Mouse (Mus musculus): ENCODE data around the gene Mrpl48.
"Not testable (repeated sequence)": the region's sequence is repeated elsewhere in the genome, so short reads cannot be mapped to it uniquely, and the experiment has no call there.

Gene Mrpl48

DNA sequence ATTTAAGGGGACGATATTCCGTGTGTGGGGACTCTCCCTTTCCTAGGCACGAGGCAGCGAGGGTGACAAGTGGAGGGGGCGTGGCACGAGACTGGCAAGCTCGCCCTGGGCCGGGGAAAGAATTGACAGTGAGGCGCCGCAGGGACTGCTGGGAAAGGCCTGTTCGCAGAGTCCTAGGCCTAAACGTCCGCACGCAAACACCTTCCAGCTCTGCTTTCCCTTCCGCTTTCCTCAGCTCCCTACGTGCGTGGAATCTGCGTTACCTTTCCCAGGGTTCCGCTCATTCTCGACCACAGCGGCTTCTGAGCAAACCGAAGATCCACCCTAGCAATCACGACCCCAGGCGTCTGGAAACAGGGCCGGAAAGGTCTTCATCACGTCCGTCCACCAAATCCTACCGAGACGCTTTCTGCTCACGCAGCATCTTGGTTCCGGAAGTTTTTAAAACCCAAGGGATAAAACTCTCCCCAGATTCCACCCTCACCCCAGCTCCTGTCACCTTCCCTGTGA is 25.3 kb downstream of the Mrpl48 start:
- peak; percentile 87 for DNase-seq

DNA sequence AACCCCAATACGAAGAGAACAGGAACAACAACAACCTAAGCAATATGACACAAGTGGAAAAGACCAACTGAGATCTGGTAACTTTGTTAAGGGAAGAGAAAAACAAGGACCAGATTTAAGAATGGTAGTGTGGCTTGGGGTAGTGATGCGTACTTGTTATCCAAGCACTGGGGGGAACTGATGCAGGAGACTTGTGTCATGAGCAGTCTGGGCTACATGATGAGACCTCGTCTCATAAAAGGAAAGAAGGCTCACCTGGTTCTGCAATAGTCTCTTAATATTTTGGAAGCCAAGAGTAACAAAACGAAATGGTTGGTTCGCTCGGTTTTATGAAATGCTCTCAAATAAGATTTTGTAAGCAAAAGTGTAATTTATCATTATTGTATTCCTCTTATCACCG is 25.9 kb downstream of the Mrpl48 start:
- DNase-seq, result no peak

GRCm38 (mm10) chr7:100578794-100579193 is 29.3 kb downstream of the Mrpl48 start:
- no peak for DNase-seq

DNA sequence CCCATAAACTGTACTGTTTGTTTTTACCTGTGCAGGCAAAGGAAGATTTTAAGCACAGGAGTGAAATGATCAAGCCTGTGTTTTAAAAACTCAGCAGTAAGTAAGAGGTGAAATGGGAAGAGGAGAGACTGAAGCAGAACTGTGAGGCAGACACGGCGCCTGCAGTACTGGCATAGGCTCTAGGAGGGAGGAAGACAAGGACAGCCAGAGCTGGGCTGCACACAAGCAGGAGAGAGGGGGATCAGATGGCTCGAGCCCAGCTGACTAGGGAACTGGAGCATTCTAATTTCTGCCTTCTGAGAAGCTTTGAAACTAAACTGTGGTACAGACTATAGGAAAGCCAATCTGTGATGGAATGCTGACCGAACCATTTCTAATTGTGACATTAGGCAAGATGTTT is 35.4 kb downstream of the Mrpl48 start:
- DNase-seq, result no peak

DNA sequence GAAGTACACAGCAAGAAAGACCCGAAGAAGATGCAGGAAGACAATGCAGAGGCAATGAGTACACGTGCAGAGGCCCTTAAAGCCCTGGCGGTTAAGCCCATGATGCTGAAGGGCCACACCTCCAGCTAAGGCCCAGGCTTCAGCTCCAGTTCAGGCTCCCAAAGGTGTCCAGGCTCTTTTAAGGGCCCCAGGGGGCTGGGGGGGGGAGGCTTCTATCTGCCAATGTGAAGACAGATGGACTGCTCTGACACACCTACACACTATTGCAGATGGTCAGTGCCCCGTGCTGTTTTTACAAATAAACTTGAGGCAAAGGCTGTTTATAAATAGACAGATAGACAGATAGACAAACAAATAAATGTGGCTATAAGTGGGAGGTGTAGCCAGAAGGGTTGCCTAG is 36.0 kb downstream of the Mrpl48 start:
- DNase-seq, result no peak

DNA sequence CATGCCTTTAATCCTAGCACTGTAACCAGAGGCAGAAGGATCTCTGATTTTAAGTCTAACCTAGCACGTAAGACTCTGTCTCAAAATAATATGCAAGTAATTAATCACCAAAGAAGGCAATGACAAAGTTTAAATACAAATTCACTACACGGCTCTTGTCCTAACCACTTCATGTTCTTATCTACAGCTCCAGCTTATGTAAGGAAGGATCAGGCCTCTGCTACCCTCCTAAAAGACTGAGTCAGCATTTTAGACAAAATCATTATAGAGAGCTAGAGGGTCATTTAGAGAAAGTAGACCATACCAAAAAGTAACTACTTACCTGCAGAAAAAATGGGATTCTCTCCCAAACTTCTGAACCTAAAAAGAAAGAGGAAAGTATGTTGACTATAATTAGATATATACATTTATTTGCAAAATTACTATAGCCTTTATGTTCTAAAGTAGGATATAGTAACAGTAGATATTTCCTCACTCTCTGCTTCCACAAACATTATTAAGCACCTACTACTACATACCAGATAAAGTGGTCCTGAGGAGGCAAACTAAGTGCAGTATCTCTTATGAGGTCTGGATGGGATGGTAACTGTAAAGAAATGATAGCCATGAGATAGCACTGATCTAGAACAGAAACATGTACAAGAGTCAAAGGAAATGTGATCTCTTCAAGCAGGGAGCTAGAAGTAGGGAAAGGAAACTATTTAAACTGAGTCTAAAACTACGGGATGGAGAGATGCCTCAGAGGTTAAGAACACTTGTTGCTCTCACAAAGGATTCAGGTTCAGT is 37.0 kb downstream of the Mrpl48 start:
- DNase-seq, result no peak

GRCm38 (mm10) chr7:100569907-100570306 is 38.2 kb downstream of the Mrpl48 start:
- no peak for DNase-seq

DNA sequence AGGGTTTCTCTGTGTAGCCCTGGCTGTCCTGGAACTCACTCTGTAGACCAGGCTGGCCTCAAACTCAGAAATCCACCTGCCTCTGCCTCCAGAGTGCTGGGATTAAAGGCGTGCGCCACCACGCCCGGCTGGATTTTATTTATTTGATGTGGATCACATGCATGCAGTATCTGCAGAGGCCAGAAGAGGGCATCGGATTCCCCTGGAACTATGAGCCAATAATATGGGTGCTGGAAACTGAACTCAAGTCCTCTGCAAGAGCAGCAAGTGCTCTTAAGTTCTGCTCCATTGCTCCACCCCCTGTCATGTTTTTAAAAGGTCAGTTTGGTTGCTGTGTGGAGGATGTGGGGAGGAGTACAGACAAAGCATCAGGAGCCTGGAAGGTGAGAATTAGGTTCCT is 40.9 kb downstream of the Mrpl48 start:
- DNase-seq, result not testable (repeated sequence)

GRCm38 (mm10) chr7:100561861-100562587 is 46.1 kb downstream of the Mrpl48 start:
- DNase-seq, result no peak

DNA sequence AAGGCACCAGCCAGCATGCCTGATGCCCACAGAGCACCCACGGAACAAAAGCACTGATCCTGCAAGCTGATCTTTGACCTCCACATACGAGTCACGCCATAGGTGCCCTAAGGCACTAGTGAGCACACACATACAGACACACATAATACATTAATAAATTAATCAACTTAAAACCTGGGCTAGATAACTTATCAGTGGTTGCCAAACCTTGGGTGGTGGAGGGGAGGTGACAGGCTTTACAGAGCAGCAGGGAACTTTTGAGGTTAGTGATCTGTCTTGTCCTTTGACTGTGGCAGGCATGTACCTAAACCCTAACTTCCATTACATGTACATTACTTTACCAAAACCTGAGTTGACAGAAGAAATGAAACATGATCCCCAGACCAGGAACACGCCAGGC is 48.8 kb downstream of the Mrpl48 start:
- DNase-seq, result no peak

- DNase-seq, result no peak
Observed at GRCm38 (mm10) chr7:100557241-100557640, 50.9 kb downstream of the Mrpl48 start.

DNA sequence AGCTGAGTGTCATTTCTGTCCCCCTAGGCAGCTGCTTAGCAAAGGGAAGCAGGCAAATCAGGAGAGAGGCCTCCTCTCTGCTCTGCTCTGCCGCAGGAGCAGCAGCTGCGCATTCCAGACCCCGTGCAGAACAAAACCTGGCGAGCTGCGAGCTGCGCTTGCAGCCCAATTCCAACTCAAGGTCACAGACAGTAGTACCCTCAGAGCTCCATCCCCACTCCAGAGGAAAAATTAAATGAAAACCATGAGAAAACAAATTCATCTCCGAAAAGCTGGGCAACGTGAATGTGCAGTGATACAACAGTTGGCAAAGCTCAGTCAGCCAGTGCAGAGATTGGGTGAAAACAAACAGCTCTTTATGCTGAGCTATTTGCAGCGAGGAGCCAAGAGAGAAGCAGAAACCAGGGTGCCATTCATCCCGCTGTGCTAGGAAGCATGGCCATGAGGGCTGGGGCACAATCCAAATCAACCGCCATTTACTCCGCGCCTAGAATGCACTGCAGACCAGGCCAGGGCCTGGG is 52.6 kb downstream of the Mrpl48 start:
- DNase-seq, result peak; percentile 46

DNA sequence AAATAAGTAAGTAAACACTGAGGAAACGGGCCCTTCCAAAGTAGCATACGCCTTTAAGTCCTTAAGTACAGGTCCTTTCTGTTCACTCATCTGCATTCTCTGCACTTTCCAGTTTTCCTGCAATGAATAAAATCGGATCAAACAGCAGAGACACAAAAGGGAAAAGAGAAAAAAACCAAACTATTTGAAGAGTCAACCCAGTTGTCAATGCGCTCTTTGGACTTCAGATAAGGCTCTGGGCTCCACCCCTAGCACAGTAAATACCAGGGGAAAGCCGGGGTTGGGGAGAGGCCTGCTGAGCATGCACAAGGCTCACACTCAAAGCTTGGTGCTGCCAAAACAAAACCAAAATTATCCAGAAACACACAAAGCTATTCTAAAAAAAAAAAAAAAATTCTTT is 53.2 kb downstream of the Mrpl48 start:
- no peak for DNase-seq

- peak; percentile 29 for DNase-seq
Observed at GRCm38 (mm10) chr7:100550338-100551007, 57.6 kb downstream of the Mrpl48 start.

DNA sequence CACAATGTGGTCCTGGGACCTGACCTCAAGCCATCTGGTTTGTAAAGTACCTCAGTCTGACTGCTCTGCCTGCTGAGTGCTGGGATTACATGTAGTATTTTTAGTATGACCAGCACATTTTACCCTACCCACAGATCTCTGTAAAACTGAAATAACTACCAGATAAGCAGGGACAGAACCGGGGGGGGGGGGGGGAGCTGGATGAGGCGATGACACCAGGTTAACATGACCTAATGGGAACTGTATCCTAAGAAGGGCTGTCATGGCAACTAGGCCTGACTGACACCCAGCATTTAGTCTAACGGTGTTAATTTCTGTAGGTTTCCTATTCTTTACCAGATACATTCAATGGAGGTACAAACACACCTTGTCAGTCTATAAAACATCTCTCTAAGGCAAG is 58.3 kb downstream of the Mrpl48 start:
- DNase-seq, result no peak

DNA sequence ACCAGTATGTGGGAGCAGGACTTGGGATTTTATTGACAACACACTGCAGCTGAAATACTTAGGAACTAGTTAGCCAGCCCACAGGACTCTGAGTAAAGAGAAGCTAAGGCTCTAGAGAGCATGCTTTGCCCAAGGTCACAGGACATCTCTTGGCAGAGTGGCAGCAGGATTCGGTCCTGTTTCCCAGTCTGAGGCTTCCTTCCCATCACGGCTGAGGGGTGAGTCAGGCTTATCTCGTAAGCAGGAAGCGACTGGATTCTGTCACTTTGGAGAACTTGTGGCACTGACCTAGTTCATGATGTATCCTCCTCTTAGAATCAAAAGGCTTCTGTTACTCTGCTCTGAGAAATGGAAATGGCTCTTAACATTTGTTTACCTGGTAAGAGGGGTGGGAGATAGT is 60.5 kb downstream of the Mrpl48 start:
- DNase-seq, result no peak

DNA sequence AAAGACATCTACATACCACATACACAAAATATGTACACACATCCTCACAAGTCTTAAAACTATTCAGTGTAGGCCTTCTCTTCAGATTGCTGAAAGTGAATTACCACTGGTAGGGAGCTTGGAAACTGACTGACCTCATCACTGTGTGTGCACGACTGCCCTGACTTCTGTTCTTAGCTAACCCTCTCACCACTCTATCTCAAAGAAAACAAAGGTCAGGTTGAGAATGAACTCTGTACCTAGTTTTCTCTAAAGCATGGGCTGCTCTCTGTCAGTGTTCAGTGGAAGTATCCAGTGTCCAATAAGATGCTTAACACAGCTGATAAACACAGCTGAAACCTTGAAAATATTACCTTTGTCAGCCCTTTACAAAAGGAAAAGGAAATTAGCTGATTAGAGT is 63.7 kb downstream of the Mrpl48 start:
- no peak for DNase-seq

- DNase-seq, result no peak
Observed at GRCm38 (mm10) chr7:100539516-100539915, 68.6 kb downstream of the Mrpl48 start.

DNA sequence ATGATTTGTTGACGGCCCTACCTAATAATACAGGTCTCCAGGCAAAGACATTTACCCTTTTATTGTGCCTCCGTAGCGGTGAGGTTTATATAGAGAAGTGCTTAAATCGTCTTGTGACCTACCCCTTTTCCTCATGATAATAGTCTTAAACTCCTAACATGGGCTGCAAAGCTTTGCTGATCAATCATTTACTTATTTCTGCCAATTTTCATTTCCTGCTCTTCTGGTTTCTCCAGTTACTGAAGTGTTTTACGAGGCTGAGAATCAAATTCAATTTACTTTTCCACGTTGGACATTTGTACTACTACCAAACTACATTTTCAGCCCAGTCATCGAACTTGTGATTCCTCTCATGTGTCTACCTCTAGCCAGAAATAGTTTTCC is 70.6 kb downstream of the Mrpl48 start:
- DNase-seq, result no peak

GRCm38 (mm10) chr7:100536804-100537518 is 71.1 kb downstream of the Mrpl48 start, which contains the start of gene Coa4:
Gene Coa4, plus strand, starts transcription at chr7:100537071.
- DNase-seq, result peak; percentile 77

DNA sequence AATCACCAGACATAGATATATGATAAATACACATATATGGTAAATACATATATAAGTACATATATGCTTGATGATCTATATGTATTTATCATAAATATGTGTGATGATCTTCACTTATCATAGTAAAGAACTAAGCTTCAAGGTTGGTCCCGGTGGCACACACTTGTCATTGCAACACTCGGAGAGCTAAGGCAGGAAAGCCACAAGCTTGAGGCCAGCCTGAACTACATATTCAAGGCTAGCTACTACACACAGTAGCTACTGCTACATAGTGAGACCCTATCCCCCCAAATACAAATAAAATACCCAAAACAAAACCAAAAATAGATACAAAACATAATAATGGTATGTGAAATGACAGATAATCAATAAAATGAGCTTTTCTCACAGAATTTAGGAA is 72.3 kb downstream of the Mrpl48 start:
- no peak for DNase-seq

- no peak for DNase-seq
Observed at GRCm38 (mm10) chr7:100534216-100534615, 73.9 kb downstream of the Mrpl48 start.

DNA sequence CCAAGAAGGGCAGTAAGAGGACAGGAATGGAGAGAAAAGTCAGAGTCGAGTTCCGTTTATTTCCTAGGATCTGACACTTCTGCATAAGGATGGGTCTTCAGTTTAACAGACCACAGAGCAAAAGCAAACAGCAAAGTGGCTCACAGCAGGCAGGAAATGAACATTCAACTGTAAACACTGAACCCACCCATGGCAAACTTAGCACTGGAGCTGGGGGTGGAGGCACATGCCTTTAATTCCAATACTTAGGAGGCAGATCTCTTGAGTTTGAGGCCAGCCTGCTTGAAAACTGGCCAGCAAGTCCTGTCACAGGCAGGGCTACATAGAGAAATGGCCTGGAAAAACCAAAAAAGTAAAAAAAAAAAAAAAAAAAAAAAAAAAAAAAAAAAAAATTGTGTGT is 74.6 kb downstream of the Mrpl48 start:
- no peak for DNase-seq

All from right cerebral cortex, postnatal 4 days (tissue).